Mouse (Mus musculus) liver, postnatal 0 days (tissue): ENCODE measurements at regions not wholly inside any gene's neighbourhood (a gene's known extent, or its start where the extent isn't known, plus 50 kb on each side); places are given as distances from the start of the nearest gene placed in this dataset.

ENCODE experiments used
- ATAC-seq: fragments of 200-750 bp; cut with Nextera tagmentation; 2 replicates; pipeline ENCODE4 v1.8.0; 2017; ENCODE audit warnings: mild to moderate bottlenecking, moderate library complexity
- DNase-seq: peaks from one replicate; pipeline ENCODE4 v3.0.0-alpha.2; 2016
- H3K27ac ChIP-seq: fragments of 300-500 bp; sonication (generic); 2 replicates; pipeline ENCODE4 v1.5.1; 2014; ENCODE audit warnings: antibody characterized with exemption, moderate library complexity, mild to moderate bottlenecking, low read depth
- H3K27me3 ChIP-seq: fragments of 300-500 bp; sonication (generic); 2 replicates; pipeline ENCODE4 v1.6.1; 2014; ENCODE audit warnings: low read length, control low read depth, mixed read lengths; ENCODE audit not compliant: insufficient read depth
- H3K36me3 ChIP-seq: fragments of 300-500 bp; sonication (generic); replicated peaks from 2 replicates; pipeline ENCODE4 v1.6.1; 2014; ENCODE audit warnings: mild to moderate bottlenecking, control low read depth, low read length, moderate library complexity, mixed read lengths; ENCODE audit not compliant: insufficient read depth
- H3K4me1 ChIP-seq: fragments of 300-500 bp; sonication (generic); 2 replicates; pipeline ENCODE4 v1.6.1; 2014; ENCODE audit warnings: antibody characterized with exemption, mild to moderate bottlenecking, control low read depth; ENCODE audit not compliant: insufficient read depth
- H3K4me2 ChIP-seq: fragments of 300-500 bp; sonication (generic); 2 replicates; pipeline ENCODE4 v1.6.1; 2014; ENCODE audit warnings: low read depth, mild to moderate bottlenecking, low read length, moderate library complexity, mixed read lengths
- H3K4me3 ChIP-seq: fragments of 300-500 bp; sonication (generic); 2 replicates; pipeline ENCODE4 v1.5.1; 2014; ENCODE audit warnings: low read depth, low read length
- H3K9ac ChIP-seq: fragments of 300-500 bp; sonication (generic); replicated peaks from 2 replicates; pipeline ENCODE4 v1.6.1; 2014; ENCODE audit warnings: mild to moderate bottlenecking, moderate library complexity
- H3K9me3 ChIP-seq: fragments of 300-500 bp; sonication (generic); 2 replicates; pipeline ENCODE4 v1.6.1; 2016; ENCODE audit warnings: mild to moderate bottlenecking, control low read depth, low read length, mixed read lengths
- CTCF ChIP-seq: sonication (generic); IDR thresholded peaks from 2 replicates; pipeline ENCODE4 v1.5.1; 2016; ENCODE audit warnings: antibody characterized with exemption, low read depth
- EP300 ChIP-seq: IDR thresholded peaks from 2 replicates; pipeline ENCODE4 v1.6.1; 2016; ENCODE audit warnings: antibody characterized with exemption, low read depth, mild to moderate bottlenecking
- WGBS: fragments of 180-500 bp; shearing (Covaris S2); extraction: QIAGEN DNeasy Blood & Tissue Kit; methylation state at CpG from one replicate; pipeline ENCODE4 v1.1.7; 2014; ENCODE audit not compliant: insufficient replicate concordance; 5-methylcytosine and 5-hydroxymethylcytosine counted together

DNA sequence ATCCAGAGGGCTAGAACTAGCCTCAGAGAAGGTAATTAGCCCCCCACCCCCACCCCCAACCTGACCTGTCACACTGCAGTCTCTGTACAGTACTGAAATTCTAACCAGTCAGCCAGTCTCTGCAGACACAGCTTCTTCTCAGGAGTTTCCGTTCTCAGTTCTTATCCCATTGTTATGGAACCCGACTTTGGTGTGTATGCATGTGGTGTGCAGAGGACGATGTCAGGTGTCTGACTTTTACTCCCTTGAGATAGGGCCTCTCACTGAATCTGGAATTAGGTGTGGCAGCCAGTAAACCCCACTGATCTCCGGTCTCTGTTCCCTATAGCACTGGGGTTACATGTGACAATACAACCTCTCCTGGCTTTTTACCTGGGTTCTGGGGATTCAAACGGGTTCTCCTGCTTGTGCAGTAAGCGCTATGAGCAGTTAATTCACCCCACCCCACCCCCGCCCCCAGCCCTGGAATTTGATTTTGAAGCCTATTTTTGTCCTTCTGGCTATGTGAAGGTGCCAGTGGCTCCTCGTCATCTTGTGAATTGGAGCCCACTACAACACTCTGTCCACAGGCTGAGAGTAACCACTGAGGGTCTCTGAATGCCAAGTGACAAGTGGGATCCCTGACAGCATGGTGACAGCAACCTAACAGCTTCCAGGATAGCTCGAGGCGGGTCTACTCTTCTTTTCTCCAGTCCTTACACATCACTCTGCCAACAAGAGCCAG, 429.4 kb downstream of the Fut8 start:
- no peak for TF ChIP-seq EP300
- no peak for TF ChIP-seq CTCF
- Histone ChIP-seq H3K36me3 (no peaks in the 10 kb centered on the region), H3K9ac (no peak overlapping the region), H3K4me1 (no peaks in the 10 kb centered on the region), H3K9me3 (no peaks in the 10 kb centered on the region), H3K4me2 (no peak overlapping the region), H3K27ac (no peak overlapping the region), H3K27me3 (no peaks in the 10 kb centered on the region), H3K4me3 (no peak overlapping the region)
- DNase-seq (no peak), ATAC-seq (no peak)
- WGBS: 66% methylated on average over 10 of the region's 10 CpGs

DNA sequence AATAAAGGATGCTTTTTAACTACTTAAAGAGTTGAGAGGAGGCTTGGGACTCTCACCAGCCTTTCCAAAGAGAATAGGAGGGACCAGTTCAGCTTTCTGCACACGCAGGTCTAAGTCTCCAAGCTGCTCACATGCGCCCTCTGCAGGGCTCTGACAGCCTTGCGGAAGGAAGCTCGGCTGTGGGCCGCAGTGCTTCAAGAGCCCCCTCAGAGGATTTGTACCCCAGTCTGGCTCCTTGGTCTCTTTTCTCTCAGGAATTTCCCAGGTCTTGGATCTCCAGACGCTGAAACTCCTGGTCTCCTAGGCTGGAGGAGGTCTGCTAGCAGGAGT, 429.9 kb downstream of the Fut8 start:
- Histone ChIP-seq H3K27ac (no peak overlapping the region), H3K27me3 (no peaks in the 10 kb centered on the region), H3K9me3 (no peaks in the 10 kb centered on the region), H3K9ac (no peak overlapping the region), H3K4me2 (peak overlapping the region; percentile 29; the same call in 1 of the 2 replicates), H3K4me3 (no peak overlapping the region), H3K4me1 (no peaks in the 10 kb centered on the region), H3K36me3 (no peaks in the 10 kb centered on the region)
- TF ChIP-seq CTCF (peak; percentile 79), EP300 (no peak)
- under 1% methylated on average over 6 of the region's 6 CpGs for WGBS
- DNase-seq (peak; percentile 75), ATAC-seq (no peak)

DNA sequence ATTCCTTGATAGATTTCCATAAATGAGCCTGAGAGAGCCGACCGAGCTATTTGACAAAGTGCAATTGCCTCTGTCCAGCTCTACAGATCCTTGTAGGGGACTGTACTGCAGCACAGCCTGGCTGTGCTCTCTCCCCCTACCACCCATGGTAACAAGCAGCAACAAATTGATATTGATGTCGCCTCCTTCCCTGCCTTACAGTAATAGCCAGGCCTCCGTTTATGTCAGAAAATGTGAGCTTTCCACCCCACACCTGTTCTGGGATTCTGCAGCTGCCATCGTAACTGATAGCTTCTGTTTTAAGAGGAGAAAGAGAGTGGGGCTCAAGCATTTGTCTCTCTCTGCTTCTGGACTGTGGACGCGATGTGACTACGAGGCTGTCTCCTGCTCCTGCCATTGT, 432.6 kb downstream of the Fut8 start:
- Histone ChIP-seq H3K4me2 (no peak overlapping the region), H3K36me3 (no peaks in the 10 kb centered on the region), H3K9me3 (no peaks in the 10 kb centered on the region), H3K27me3 (no peaks in the 10 kb centered on the region), H3K27ac (no peak overlapping the region), H3K4me1 (no peaks in the 10 kb centered on the region), H3K4me3 (no peak overlapping the region), H3K9ac (no peak overlapping the region)
- DNase-seq (no peak), ATAC-seq (no peak)
- 74% methylated on average over 8 of the region's 8 CpGs for WGBS
- TF ChIP-seq CTCF: no peak
- TF ChIP-seq EP300: no peak

DNA sequence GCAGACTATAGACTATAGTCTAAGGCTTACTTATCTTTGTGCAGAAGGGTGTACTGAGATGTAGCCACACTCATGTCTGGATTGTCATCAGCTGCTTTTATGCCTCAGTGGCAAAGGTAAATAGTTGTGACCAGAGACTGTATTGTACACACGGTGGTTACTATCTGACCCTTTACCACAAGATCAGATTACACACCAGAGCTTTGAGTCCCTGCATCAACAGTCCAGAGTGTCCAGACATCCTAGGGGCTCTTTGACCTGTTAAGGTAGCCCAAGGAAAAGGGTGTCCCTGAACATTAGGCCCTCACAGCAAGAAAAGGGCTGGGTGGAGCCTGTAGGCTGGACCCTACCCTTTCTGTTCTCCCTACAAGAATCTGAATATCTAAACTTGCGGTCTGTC, 436.4 kb downstream of the Fut8 start:
- Histone ChIP-seq H3K4me2 (no peak overlapping the region), H3K27me3 (no peaks in the 10 kb centered on the region), H3K36me3 (no peaks in the 10 kb centered on the region), H3K4me3 (no peak overlapping the region), H3K27ac (no peak overlapping the region), H3K9ac (no peak overlapping the region), H3K4me1 (no peaks in the 10 kb centered on the region), H3K9me3 (no peaks in the 10 kb centered on the region)
- no peak for ATAC-seq
- DNase-seq: no peak
- 54% methylated on average over 2 of the region's 2 CpGs for WGBS
- no peak for TF ChIP-seq CTCF
- no peak for TF ChIP-seq EP300

DNA sequence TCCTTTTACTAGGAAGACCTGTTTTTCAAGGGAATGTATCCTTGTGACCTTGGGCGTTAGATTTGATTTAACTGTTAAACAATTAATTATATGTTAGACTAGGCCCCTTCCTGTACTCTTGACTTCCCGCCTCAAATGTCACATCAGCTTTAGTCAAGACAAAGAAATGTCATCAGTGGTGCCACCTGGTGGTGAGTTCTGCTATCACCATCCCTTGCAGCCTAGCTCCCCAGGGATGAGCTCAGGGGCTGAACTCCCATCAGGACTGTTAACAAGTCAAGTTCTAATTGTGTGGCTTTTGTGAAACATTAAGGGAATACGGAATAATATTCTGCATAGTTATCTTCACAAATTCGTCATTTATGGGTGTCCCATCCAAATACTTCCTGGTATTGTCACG, 436.8 kb downstream of the Fut8 start:
- peak; percentile 74 for TF ChIP-seq CTCF
- no peak for TF ChIP-seq EP300
- DNase-seq (peak; percentile 66), ATAC-seq (no peak)
- Histone ChIP-seq H3K9ac (no peak overlapping the region), H3K4me3 (no peak overlapping the region), H3K27ac (no peak overlapping the region), H3K36me3 (no peaks in the 10 kb centered on the region), H3K27me3 (no peaks in the 10 kb centered on the region), H3K4me1 (no peaks in the 10 kb centered on the region), H3K9me3 (no peaks in the 10 kb centered on the region), H3K4me2 (no peak overlapping the region)
- WGBS: 62% methylated on average over 5 of the region's 5 CpGs

DNA sequence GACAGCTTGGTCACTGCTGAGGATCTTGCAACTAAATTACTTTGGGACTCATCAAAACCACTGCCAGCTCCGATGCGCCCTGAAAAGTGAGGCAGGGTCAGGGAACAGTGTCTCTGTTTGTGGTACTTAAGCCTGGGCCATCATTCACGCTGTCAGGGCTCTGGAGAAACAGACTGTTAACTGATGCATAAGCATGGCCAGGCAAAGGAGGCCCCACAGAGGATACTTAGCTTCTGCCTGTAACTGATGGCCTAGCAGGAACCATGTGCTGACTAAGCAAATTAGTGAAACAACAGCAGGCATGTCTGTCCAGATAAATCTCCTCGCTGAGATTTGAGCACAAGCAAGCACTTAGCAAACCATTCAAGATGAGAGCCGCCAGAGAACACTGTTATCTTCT, 440.1 kb downstream of the Fut8 start:
- TF ChIP-seq CTCF: no peak
- no peak for TF ChIP-seq EP300

DNA sequence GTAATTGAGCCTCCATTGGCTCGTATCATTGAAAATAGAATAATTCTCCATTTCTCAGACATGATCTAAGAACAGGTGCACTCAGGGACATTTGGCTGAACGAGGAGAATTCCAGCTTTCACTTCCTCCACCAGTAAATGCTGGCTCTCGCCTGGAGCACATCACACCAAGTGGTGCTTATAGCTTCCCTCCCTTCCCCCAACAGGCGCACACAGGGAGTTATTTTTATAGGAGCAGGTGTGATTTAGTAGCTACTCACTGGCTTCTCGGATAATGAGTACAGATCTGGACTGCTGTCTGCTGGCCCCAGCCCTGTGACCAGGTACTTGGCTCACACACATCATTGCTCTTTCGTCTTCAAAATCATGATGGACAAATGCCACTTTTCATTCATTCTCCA, 456.2 kb downstream of the Fut8 start:
- H3K4me1 ChIP-seq: no peaks in the 10 kb centered on the region
- 66% methylated on average over 6 of the region's 6 CpGs for whole genome bisulfite sequencing
- ATAC-seq: no peak

More for the DNA sequence above, 440.1 kb downstream of the Fut8 start:
- Histone ChIP-seq H3K4me1 (no peaks in the 10 kb centered on the region), H3K4me2 (no peak overlapping the region), H3K9ac (no peak overlapping the region), H3K27me3 (no peaks in the 10 kb centered on the region), H3K9me3 (no peaks in the 10 kb centered on the region), H3K4me3 (no peak overlapping the region), H3K27ac (no peak overlapping the region), H3K36me3 (no peaks in the 10 kb centered on the region)
- 66% methylated on average over 5 of the region's 5 CpGs for WGBS
- ATAC-seq (no peak), DNase-seq (no peak)

More for the DNA sequence above, 456.2 kb downstream of the Fut8 start:
- no peak overlapping the region for H3K4me2 ChIP-seq
- H3K9me3 ChIP-seq: no peaks in the 10 kb centered on the region
- H3K9ac ChIP-seq: no peak overlapping the region
- H3K27ac ChIP-seq: no peak overlapping the region
- no peak for DNase-seq
- no peaks in the 10 kb centered on the region for H3K27me3 ChIP-seq
- H3K4me3 ChIP-seq: no peak overlapping the region
- TF ChIP-seq CTCF (no peak), EP300 (no peak)
- no peaks in the 10 kb centered on the region for H3K36me3 ChIP-seq
